Mouse (Mus musculus): ENCODE measurements around the gene Lenep. TPM values are rescaled to one million over a fixed set of nuclear protein-coding genes. Genes with fewer than 3 reads are reported as not detected.
A peak's percentile ranks its signal among the peaks of the same experiment; 100 is the strongest.

Gene Lenep
- total RNA-seq, 2 experiments from 2014 or later: 0.44 to 1.6 TPM

- no peak for ATAC-seq (ENCODE audit: poor library complexity, severe bottlenecking)
These were observed 17.8 kb upstream of the Lenep start for GRCm38 (mm10) chr3:89420421-89420820.

GRCm38 (mm10) chr3:89419981-89420380 is 17.4 kb upstream of the Lenep start:
- ATAC-seq (ENCODE audit: poor library complexity, severe bottlenecking): no peak

- no peak for ATAC-seq (ENCODE audit: poor library complexity, severe bottlenecking)
These were observed 17.0 kb upstream of the Lenep start for GRCm38 (mm10) chr3:89419571-89419970.

GRCm38 (mm10) chr3:89418861-89419250 is 16.3 kb upstream of the Lenep start:
- no peak for ATAC-seq (ENCODE audit: poor library complexity, severe bottlenecking)

- peak; percentile 87 for ATAC-seq (ENCODE audit: poor library complexity, severe bottlenecking)
These were observed 15.7 kb upstream of the Lenep start, which contains the start of the genes Cks1b and Shc1 for GRCm38 (mm10) chr3:89418170-89418860. TSS of gene Cks1b (minus strand) at chr3:89418383. TSS of gene Shc1 (plus strand) at chr3:89418443.

- ATAC-seq (ENCODE audit: poor library complexity, severe bottlenecking): peak; percentile 3; the same call in 1 of the 2 replicates
These were observed 15.2 kb upstream of the Lenep start for GRCm38 (mm10) chr3:89417840-89418169.

- no peak for ATAC-seq (ENCODE audit: poor library complexity, severe bottlenecking)
These were observed 14.5 kb upstream of the Lenep start for GRCm38 (mm10) chr3:89417131-89417530.

- ATAC-seq (ENCODE audit: poor library complexity, severe bottlenecking): no peak
These were observed 13.6 kb upstream of the Lenep start for GRCm38 (mm10) chr3:89416158-89416557.

- ATAC-seq (ENCODE audit: poor library complexity, severe bottlenecking): peak; percentile 100
These were observed 9.1 kb upstream of the Lenep start, which contains the start of gene Flad1 for GRCm38 (mm10) chr3:89411490-89412393. TSS of gene Flad1 (minus strand) at chr3:89411870.

GRCm38 (mm10) chr3:89410864-89411263 is 8.3 kb upstream of the Lenep start:
- ATAC-seq (ENCODE audit: poor library complexity, severe bottlenecking): no peak

- ATAC-seq (ENCODE audit: poor library complexity, severe bottlenecking): no peak
These were observed 7.1 kb upstream of the Lenep start for GRCm38 (mm10) chr3:89409701-89410100.

GRCm38 (mm10) chr3:89408448-89408847 is 5.9 kb upstream of the Lenep start:
- ATAC-seq (ENCODE audit: poor library complexity, severe bottlenecking): no peak

GRCm38 (mm10) chr3:89406887-89407286 is 4.3 kb upstream of the Lenep start:
- no peak for ATAC-seq (ENCODE audit: poor library complexity, severe bottlenecking)

GRCm38 (mm10) chr3:89401329-89401728 is 1.3 kb downstream of the Lenep start:
- ATAC-seq (ENCODE audit: poor library complexity, severe bottlenecking): no peak

GRCm38 (mm10) chr3:89396654-89397005 is 6.0 kb downstream of the Lenep start:
- no peak for ATAC-seq (ENCODE audit: poor library complexity, severe bottlenecking)

GRCm38 (mm10) chr3:89395806-89396653 is 6.6 kb downstream of the Lenep start:
- ATAC-seq (ENCODE audit: poor library complexity, severe bottlenecking): no peak

- no peak for ATAC-seq (ENCODE audit: poor library complexity, severe bottlenecking)
These were observed 7.2 kb downstream of the Lenep start for GRCm38 (mm10) chr3:89395419-89395805.

- ATAC-seq (ENCODE audit: poor library complexity, severe bottlenecking): no peak
These were observed 7.7 kb downstream of the Lenep start for GRCm38 (mm10) chr3:89394894-89395256.

- peak; percentile 58 for ATAC-seq (ENCODE audit: poor library complexity, severe bottlenecking)
These were observed 8.3 kb downstream of the Lenep start, which contains the start of gene Zbtb7b for GRCm38 (mm10) chr3:89394006-89394893. TSS of gene Zbtb7b (minus strand) at chr3:89394776.

GRCm38 (mm10) chr3:89393605-89394004 is 9.0 kb downstream of the Lenep start:
- peak; percentile 73 for ATAC-seq (ENCODE audit: poor library complexity, severe bottlenecking)

Measured in megakaryocyte, adult 5-6 weeks (primary cell).